ENCODE assay signal across 19 mouse cellular contexts in the genomic region with DNA sequence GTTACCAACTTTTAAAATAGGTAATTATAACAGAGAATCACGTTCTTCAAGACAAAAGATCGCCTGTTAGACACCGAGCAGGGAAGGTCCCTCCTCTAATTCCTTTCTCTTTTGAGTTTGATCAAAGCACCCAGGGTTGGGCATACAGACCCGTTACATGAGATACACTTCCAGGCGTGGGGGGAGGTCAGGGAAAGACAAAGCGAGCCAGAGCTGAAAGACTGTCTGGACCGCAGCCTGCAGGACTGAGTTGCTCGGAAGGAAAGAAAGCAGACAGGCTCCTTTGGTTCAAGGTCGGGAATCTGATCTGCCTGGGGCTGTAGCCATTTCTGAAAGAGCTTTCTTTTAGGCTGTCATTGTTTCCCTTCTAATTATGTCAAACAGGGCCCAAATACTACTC. TPM values are rescaled to one million over a fixed set of nuclear protein-coding genes. Genes with fewer than 3 reads are reported as not detected.
DNase-seq lines count a peak whose midpoint lies in the region.
"Had no signal": no experiment of that assay in that cellular context is flagged by ENCODE, and none has a peak within 500 bp of the region (broad histone marks: within the 10 kb centered on the region; RNA-seq: fewer than 3 reads in every experiment).

No protein-coding gene starts in this region.

- peak; percentile 4 to 10 for DNase-seq in kidney, postnatal 4 days
- DNase-seq in kidney, adult 9 months = no peak
- peak; percentile 27 for DNase-seq in R1 (ENCODE audit: low read depth, low spot score)
- peak; percentile 56 for DNase-seq in embryonic facial prominence, embryonic 10.5 days (ENCODE audit: low spot score)
- DNase-seq in mesoderm, embryonic 11.5 days (ENCODE audit: low read depth, low spot score) = peak; percentile 20
- no peak for DNase-seq in layer of hippocampus, adult 9-10 months (ENCODE audit: low spot score)
- DNase-seq in heart, postnatal 4 days = no peak
- no peak for DNase-seq in layer of hippocampus, postnatal 14 days (ENCODE audit: low spot score in 2 of 2)
- DNase-seq: cerebellum, adult 11 months; lung, postnatal 36 days had no signal

- H3K4me3 ChIP-seq in embryonic facial prominence, embryonic 10.5 days = no peak overlapping the region
- H3K4me3 ChIP-seq: heart, embryonic 15.5 days; limb, embryonic 10.5 days had no signal

- H3K4me1 ChIP-seq in embryonic facial prominence, embryonic 10.5 days = peaks cover 11% of the 10 kb centered on the region
- H3K4me1 ChIP-seq: heart, embryonic 15.5 days had no signal

- no peaks in the 10 kb centered on the region for H3K27me3 ChIP-seq in embryonic facial prominence, embryonic 10.5 days (replicated peaks; ENCODE audit: low read depth, poor library complexity, severe bottlenecking)
- H3K27me3 ChIP-seq: heart, embryonic 15.5 days had no signal

- H3K9me3 ChIP-seq in embryonic facial prominence, embryonic 10.5 days = no peaks in the 10 kb centered on the region
- H3K9me3 ChIP-seq: heart, embryonic 15.5 days; limb, embryonic 10.5 days had no signal

- H3K27ac ChIP-seq in embryonic facial prominence, embryonic 10.5 days (replicated peaks) = 0 out of 2 replicates have a peak overlapping the region, but pooled peaks have one; percentile 48
- H3K27ac ChIP-seq: heart, embryonic 15.5 days; limb, embryonic 10.5 days; liver, embryonic 14.5 days had no signal

- no peaks in the 10 kb centered on the region for H3K36me3 ChIP-seq in embryonic facial prominence, embryonic 10.5 days (replicated peaks)
- H3K36me3 ChIP-seq: heart, embryonic 15.5 days; limb, embryonic 10.5 days had no signal

- WGBS in embryonic facial prominence, embryonic 10.5 days = 24% methylated on average over 9 of the region's 9 CpGs

RNA-seq across cellular contexts. Expression of a gene that starts 5.9 kb away (rescaled TPM):
- polyA plus RNA-seq in embryonic facial prominence, embryonic 10.5 days (2016; fragmentation: Nextera tagmentation; extraction: Ambion mirVana) = 0.23 TPM in 1 of 2 replicates, not detected in the other
- total RNA-seq in heart, postnatal 4 days (2021) = not detected
- not detected for total RNA-seq in layer of hippocampus, postnatal 14 days (2021)
- total RNA-seq: adrenal gland, postnatal 36 days; common myeloid progenitor, adult 5-6 weeks; layer of hippocampus, adult 18-20 months had no signal
- polyA plus RNA-seq: gonadal fat pad, adult 2 months; heart, embryonic 15.5 days; limb, embryonic 10.5 days; liver, embryonic 14.5 days; spleen, adult 2 months; testis, adult 2 months had no signal

Comparison
In these comparisons a context has a peak if more than half of its experiments do, and no peak if none do; other contexts are left out.
1. DNase-seq: peak in kidney, postnatal 4 days (2 of 2), R1 (single experiment), embryonic facial prominence, embryonic 10.5 days (single experiment) and mesoderm, embryonic 11.5 days (single experiment); none in kidney, adult 9 months (single experiment), layer of hippocampus, adult 9-10 months (single experiment), heart, postnatal 4 days (single experiment) and layer of hippocampus, postnatal 14 days (0 of 2).